Mouse (Mus musculus): ENCODE measurements at regions not wholly inside any gene's neighbourhood (a gene's known extent, or its start where the extent isn't known, plus 50 kb on each side); places are given as distances from the start of the nearest gene placed in this dataset.
A peak's percentile ranks its signal among the peaks of the same experiment; 100 is the strongest.

DNA sequence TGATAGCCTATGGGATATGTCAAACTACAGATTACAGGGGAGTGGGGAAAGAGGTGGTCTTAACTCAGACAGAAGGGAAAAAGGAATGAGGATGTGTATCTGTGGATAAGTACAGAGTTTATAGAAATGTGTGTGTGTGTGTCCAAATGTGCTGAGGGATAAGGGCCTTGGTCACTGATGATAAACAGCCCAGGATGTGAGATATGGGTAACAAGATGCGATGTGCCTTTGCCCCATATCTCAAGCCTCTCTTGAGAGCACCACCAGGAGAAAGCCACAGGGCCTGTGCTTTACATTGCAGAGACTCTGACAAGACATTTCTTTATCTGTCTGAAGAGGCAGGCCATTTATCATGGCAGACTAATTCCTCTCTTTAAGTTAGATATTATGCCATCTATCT lies 132.8 kb upstream of the Cited2 start:
- no peak for DNase-seq (ENCODE audit: extremely low spot score)

DNA sequence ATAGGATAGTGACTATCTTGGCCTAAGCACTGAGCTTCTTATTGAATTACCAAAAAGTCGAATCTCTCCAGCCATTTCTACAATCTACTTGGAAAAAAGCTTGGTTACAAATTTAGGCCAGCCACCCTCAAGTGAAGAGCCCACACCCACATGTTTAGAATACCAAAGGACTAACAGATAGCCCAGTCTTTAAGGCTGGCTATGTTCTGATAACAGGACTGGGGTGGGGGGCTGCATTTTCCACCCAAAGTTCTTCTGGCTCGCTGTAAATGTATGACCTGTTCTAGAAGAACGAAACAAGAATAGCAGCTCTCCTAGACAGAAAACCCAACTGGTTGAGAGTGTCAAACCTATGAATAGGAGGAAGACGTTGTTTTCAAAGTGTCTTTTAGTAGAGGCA lies 130.6 kb upstream of the Cited2 start:
- no peak for DNase-seq (ENCODE audit: extremely low spot score)

DNA sequence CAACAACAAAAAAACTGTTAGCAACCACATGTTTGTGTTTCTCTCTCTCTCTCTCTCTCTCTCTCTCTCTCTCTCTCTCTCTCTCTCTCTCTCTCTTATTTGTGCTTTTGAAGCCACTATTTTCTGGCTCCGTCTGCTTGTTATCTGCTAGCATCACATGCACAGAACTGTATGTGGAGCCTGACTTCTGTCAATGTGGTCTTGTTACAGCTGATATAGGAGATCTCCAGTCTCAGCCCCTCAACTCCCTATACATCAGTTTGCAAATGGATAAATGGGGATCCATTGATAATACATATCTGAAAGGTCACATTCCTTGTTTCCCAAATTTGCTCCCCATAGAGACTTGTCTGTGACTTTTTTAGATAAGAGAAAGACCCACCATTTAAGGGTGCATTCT lies 126.9 kb upstream of the Cited2 start:
- DNase-seq (ENCODE audit: extremely low spot score) = no peak

DNA sequence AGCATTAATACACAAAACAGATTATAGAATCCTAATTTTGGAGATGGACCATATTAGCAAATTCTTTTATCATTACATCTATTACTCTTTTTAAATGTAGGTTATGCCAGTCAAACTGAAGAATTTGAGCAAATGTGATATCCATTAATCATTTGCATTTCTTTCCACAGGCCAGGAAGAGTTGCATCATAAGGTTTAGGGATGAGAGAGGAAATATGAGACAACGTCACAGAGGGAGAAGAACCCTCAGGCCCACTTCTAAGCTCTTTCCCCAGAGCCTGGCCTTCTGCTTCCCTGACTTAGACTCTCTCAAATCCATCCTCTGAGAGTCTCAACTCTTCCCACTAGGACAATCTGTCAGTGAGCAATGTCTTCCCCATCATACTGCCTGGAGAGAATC lies 126.3 kb upstream of the Cited2 start:
- no peak for DNase-seq (ENCODE audit: extremely low spot score)

DNA sequence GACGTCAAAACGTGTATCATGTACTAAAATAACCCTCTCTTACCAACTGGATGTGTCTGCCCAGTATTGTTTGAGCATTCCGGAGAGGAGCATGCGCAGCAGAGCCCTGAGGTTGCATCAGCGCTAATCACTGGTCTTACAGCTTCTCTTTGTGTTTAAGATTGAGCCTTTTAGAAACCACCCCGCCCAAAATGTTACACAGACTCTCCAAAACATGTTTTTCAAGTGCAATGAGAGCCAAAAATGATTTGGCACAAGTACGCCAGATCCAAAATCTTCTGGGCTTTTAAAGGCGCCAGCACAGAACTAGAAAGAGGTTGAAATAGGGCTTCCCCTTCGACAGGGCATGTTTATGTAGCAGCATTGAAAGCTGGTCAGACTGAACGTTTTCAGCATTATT lies 123.8 kb upstream of the Cited2 start:
- no peak for DNase-seq (ENCODE audit: extremely low spot score)

DNA sequence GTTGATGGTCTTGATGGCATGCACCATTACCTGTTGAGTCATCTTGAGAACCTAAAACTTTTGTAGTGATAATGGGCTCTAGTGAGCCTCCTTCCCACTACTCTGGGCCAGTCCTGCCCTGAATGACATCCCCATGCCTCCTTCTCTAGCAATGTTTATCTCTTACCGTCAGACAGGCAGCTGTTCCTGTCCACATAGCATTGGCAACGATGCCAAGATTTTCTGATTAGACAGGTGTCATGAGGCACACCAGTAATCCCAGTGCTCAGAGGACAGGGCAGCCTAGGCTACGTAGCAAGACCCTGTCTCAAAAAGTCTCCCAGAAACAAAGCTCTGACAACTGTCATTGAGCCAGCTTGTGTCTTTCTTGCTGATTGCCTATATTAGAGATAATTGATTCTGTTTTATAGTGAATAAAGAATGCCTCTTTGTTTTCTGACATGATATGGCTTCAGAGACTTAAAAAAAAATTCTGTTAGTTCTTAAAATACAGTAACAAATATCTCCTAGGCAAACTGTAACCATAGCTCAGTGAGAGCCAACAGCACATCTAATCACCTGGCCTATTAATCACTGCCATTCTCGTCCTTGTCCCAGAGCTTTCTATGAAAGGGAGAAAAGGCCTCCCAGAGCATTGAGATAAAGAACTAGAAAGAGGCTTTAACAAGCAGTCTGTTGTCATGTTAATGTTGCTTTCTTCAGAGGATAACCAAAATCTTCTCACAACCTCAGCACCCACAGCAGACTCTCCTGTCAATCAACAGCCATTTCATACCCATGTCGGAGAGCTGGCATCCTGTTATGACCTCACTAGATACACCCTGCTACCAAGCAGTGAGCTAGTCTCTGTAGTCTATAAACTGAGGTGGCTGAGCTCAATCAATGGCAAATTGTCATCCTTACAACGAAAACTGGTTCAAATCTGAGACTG lies 122.9 kb upstream of the Cited2 start:
- DNase-seq (ENCODE audit: extremely low spot score) = peak; percentile 7

DNA sequence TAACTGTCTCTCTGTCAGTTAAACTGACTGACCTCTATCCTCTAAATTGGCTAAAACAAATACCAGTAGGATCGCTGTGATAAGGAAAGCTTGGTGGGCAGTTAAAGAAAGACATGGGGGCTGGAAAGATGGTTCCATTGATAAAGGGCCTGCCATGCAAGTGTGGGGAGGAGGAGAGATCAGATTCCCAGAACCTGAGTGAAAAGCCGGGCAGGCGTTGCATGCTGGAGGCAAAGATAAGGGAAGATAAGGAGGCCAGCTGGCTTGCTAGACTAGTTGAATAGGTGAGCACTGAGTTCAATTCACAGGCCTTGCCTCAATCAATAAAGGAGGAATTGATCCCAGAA lies 122.3 kb upstream of the Cited2 start:
- DNase-seq (ENCODE audit: extremely low spot score) = no peak

DNA sequence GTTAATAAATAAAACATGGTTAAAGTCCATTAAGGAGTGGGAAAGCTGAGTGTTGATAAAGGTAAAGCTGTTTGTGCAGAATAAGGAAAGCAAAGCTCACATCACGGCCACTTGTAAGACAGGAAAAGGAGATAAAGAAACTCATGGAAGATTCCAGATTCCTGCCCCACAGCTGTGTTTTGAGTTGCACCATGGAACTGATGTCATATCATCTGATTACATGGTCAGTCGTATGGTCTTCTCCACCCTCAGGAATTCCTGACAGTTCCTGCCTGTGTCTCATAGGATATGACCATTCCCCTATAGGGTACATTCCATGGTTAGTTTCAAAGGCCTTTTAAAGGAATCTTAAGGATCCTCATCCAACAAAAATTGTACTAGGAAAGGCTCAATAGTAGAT lies 120.6 kb upstream of the Cited2 start:
- no peak for DNase-seq (ENCODE audit: extremely low spot score)

DNA sequence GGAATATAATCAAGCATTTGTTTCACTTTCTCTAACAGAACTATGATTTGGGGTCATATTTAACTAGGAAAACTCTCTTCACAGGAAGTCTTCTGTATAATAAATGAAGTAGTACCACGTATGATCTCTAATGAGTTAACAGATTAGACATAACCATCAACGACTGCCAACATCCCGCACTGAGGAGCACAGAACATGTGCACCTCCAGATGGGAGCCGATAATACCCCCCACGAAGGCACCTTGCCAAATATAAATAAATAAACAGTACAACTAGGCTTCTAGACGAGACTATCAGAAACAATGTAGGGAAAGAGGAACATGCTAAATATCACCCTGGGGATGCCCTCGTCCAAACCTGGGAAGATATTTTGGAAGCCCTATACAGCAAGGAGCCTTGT lies 114.8 kb upstream of the Cited2 start:
- no peak for DNase-seq (ENCODE audit: extremely low spot score)

DNA sequence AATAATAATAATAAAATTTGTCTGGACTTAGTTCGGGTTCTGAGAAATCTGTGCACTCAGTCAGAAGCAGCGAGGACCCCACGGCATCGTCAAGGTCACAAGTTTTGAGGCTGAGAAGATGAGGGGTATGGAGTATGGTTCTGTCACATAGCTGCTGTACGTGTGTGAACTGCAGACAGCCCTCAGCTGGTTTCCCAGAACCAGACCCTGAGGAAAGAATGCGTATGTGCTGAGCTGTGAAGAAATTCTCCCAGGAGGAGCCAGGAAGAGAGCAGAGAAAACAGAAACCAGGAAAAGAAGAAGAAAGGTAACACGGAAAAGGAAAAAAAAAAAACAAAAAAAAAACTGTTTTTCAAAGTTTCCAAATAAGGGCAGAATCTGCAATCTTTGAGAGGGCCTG lies 112.4 kb upstream of the Cited2 start:
- DNase-seq (ENCODE audit: extremely low spot score) = no peak

DNA sequence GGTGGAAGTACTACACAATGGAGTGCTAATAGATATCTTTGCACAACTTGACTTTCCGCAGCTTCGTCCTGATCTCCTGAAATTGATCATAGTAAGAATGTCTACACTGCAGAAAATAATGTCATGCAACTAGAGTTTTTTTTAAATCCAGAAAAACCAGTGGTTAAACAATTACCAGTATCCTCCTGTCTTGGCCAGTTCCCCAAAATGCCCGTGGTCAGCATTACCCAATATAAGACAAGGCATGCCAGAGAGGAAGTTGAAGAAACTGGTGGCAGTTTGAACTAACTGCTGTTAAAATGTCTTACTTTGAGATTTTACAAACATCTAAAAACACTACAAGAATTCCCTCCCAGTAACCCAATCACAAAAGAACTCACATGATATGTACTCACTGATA lies 109.7 kb upstream of the Cited2 start:
- DNase-seq (ENCODE audit: extremely low spot score) = no peak

DNA sequence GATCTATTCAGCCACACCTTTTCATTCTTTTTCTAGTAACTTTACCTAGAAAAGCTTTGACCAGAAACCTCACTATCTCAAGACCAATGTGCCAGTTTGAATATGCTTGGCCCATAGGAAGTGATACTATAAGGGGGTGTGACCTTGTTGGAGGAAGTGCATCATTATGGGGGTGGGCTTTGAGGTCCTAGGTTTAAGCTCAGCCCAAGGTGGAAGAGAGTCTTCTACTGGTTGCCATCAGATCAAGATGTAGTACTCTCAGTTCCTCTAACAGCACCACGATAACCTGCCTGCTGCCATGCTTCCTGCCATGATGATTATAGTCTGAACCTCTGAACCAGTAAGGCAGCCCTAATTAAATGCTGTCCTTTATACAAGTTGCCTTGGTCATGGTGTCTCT lies 105.0 kb upstream of the Cited2 start:
- no peak for DNase-seq (ENCODE audit: extremely low spot score)

DNA sequence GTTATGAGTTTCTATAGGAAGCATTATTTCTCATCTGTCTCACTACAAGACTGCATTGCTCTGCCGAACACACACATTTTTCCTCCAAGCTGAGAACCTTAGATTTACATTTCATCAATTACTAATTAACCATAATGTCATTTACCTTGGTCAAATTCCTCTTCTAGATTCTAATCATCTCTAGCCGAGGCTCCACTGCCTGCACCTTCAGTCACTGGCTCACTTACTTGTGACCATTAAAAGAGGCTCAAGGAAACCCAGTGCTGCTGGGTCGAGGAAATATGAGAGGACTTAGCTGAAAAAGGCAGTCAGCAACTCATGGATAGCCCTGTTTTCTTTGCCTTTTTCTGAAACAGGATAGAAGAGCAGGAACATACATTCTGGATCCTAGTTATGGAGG lies 103.4 kb upstream of the Cited2 start:
- DNase-seq (ENCODE audit: extremely low spot score) = no peak

DNA sequence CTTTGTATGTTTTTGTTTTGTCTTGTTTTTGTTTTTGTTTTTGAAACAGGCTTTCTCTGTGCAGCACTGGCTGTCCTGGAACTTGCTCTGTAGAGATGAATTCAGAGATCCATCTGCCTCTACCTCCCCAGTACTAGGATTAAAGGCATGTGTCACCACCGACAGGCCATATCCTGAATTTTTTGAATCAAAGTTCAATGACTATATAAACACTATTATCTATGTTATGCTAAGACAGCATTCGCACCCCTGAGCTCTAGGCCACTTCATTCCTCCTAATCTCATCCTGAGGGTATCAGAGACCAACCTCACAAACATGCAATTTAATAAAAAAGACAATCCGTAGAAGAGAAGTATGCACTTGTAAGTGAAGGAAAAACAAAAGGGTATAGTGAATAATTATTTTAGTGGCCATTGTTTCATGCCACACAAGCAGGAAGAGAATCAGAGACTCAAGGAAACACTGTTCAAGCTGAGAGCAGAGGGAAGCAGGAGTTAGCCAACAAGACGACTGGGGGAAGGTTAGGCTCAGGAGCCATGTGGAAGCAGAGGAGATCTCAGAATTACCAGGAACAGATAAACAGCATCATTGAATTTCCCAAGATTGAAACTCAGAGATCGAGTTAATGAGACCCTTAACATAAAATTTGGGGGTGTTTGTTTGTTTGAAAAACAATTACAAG lies 101.2 kb upstream of the Cited2 start:
- DNase-seq (ENCODE audit: extremely low spot score) = no peak

DNA sequence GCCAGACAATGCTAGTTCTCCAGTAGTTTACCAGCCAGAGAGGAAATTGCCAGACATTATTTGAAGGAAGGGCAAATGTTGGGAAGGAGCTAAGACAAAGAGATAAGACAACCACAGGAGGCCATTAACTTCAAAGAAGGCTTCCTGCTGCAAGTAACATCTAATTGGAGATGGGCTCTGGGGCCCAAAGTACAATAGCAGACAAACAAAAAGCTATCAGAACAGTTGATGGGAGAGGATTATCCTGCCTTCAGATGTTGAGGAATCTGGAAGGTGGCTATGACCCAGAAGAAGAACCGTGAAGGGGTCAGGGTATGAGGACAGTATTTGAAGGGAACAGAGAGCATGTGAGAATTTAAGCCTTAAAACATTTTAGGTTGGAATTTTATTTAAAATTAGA lies 100.2 kb upstream of the Cited2 start:
- DNase-seq (ENCODE audit: extremely low spot score) = no peak

DNA sequence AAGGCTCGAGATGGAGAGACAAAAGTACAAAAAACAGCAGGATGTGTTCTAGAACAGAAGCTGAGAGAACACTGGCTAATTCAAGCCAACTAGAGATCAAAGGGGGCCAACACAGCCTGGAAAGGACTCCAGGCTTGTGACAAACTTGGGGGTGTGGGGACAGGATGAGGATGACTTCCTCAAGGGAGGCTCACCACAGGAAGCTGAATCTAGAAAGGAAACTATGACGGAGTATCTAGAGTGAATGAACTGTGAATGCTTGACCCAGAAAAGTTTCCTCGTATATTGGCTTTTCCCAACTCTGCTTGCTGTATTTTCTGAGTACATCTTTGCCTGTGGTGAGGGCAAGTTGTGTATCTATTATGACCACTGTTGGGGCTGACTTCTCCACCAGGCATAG lies 93.3 kb upstream of the Cited2 start:
- DNase-seq (ENCODE audit: extremely low spot score) = no peak

DNA sequence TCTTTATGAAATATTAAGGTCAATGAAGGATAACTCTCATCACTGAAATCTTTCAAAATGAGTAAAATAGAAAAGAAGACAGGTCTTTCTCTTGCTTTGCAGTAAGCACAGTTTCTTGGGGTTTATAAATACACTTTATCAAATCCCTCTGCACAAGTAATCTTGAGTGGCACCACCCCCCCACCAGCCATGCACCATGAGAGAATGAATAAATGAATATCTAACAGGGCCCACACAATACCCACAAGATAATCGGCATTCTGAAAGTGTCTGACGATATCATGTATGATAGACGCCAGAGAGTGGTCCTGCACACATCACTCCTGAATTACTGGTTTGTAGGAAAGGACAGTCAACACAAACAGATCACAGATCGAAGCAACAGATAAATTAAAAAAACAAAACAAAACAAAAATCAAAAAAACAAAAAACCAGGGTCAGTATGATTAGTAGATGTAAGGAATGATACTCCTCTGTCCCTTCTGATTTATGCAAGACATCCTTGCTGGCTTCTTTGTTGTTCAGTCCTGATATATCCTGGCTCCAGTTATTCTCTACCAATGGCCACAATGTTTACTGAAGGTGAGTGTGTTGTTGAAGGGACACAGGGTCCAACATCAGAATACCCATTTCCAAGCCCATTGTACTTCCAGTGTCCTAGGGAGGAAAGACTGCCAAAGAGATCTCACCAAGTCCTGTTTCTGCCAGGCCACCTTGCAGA lies 92.0 kb upstream of the Cited2 start:
- DNase-seq (ENCODE audit: extremely low spot score) = no peak

DNA sequence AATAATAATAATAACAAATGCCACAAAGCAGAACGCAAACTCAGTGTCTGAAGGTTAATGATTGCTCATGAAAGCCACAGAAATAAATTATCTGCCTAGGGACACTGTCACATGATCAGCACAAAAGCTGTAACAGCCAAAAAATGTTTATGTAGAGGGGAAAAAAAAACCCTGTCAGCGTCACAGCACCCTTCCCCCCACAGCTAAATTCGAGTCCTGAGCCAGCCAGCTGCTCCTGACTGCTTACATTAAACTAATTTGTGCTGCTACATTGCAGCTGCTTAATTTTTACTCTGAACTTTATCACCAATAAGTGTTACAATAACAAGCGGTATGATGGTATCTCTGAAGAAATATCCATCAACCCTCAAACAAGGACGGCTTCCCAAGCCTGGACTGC lies 91.2 kb upstream of the Cited2 start:
- no peak for DNase-seq (ENCODE audit: extremely low spot score)

DNA sequence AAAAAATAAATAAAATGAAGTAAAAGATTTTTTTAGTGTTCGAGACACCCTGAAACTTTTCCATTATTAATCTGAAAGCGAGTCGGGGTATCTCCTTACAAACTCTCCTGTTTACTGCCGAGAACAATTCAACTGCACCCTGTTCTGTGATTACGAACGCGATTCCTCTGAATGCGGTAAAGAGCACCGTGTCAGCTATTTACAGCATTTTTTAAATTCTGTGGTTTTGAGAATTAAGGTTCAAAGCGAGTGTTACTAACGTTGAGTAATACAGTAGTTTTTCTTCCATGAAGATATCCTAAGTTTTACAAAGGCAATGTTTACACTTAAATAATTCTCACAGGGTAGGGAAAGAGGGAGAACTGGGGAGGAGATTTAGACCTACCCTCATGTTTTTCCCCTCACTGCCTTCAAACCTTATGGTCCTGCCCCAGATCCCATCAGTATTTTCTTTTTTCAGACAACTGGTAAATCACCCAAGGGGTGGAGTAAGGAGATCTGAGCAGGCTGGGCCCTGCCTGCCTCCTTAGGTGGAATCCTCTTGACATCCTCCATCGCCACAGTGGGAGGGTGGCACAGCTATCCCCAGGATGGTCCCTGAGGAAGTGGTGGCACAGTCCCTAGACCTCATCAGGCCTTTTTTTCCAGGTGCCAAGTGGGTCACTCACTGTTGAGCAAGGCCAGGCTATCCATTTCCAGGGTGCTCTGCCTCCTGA lies 89.9 kb upstream of the Cited2 start:
- DNase-seq (ENCODE audit: extremely low spot score) = no peak

DNA sequence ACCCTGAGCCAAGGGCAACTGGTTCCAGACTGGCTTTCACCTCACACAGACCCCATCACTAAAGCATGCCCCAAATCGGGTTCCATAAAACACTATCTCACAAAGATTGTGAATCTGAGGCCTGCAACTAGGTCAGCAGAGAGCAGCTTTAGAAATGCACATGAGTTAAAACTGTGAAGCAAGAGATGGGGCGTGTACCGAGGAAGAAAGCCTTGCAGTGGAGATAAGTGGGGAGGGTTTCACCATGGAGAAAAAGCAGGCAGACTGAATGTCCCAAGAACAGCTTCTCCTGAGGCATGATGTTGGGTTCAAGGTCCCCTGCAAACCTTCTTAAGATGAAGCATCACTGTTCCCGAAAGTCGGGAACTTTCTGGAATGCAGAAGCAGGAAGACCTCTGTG lies 77.7 kb upstream of the Cited2 start:
- no peak for DNase-seq (ENCODE audit: extremely low spot score)

DNA sequence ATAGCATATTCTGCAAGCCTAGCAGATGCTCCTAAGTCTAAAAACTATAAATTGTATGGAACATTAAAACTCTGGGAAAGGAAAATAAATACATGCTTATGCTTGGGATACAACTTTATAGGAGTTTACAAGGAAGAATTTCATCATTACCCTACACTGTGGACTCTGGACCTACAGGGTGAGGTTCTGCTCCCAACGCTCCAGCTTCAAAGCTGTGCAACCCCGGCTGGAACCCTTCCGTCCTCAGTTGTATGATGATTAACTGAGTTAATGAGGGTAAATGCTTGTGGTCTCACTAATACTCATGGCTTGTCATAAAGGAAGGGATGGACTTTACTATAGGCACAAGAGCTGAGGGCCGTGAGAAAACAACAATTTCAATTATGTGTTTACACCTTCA lies 76.6 kb upstream of the Cited2 start:
- DNase-seq (ENCODE audit: extremely low spot score) = no peak

DNA sequence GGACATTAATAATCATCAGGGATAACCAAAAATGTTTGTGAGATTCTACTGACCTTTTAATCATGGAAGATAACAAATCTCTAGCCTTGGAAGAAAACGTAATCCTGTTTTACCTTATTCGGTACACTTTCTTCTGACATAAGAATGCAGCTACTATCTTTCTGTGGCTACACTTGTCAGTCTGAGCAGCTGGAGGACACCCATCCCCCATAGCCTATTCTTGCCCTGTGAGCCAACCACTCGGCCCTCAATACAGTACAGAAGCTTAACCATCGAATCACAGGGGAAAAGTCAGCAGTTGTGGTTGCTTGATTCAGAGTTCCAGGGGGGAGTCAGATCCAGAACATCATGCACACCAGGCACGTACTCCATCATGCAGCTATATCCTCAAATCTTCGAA lies 74.9 kb upstream of the Cited2 start:
- no peak for DNase-seq (ENCODE audit: extremely low spot score)
